Mouse (Mus musculus) T-helper 1 cell (primary cell): ENCODE data around the gene Krt23.

Experiments
- in situ Hi-C: fragments of 300-600 bp; cut with MboI, MseI; formaldehyde crosslinking; loops from one replicate; pipeline ENCODE4 v1.15.1; 2025; ENCODE audit warnings: high pct_unique_total_duplicates

Krt23 gene

GRCm38 (mm10) chr11:99492733-99493573 is at the start of gene Krt23:
Gene Krt23 (minus strand): TSS chr11:99493137.
- in situ Hi-C loops: no loop called here

GRCm38 (mm10) chr11:99539721-99540120 is 46.8 kb upstream of the Krt23 start:
- in situ Hi-C loops: no loop called here

- in situ Hi-C loops: no loop called here
Observed at GRCm38 (mm10) chr11:99521288-99521860, 28.4 kb upstream of the Krt23 start, which contains the start of gene Krt39. Gene Krt39 (minus strand): TSS chr11:99521338.

GRCm38 (mm10) chr11:99514098-99514497 is 21.2 kb upstream of the Krt23 start:
- in situ Hi-C loops: no loop called here

- in situ Hi-C loops: no loop called here
Observed at GRCm38 (mm10) chr11:99500095-99500805, 7.3 kb upstream of the Krt23 start.

- in situ Hi-C loops: no loop called here
Observed at GRCm38 (mm10) chr11:99496460-99496859, 3.5 kb upstream of the Krt23 start.

GRCm38 (mm10) chr11:99494741-99495140 is 1.8 kb upstream of the Krt23 start:
- in situ Hi-C loops: no loop called here

GRCm38 (mm10) chr11:99493574-99493850 is 575 bp upstream of the Krt23 start:
- in situ Hi-C loops: no loop called here

GRCm38 (mm10) chr11:99491040-99491439 is 1.9 kb downstream of the Krt23 start:
- in situ Hi-C loops: no loop called here

- in situ Hi-C loops: no loop called here
Observed at GRCm38 (mm10) chr11:99490624-99491023, 2.3 kb downstream of the Krt23 start.

- in situ Hi-C loops: no loop called here
Observed at GRCm38 (mm10) chr11:99489233-99489632, 3.7 kb downstream of the Krt23 start.

- in situ Hi-C loops: no loop called here
Observed at GRCm38 (mm10) chr11:99474981-99475380, 18.0 kb downstream of the Krt23 start.

- in situ Hi-C loops: no loop called here
Observed at GRCm38 (mm10) chr11:99473433-99473832, 19.5 kb downstream of the Krt23 start.

GRCm38 (mm10) chr11:99472405-99472804 is 20.5 kb downstream of the Krt23 start:
- in situ Hi-C loops: no loop called here

- in situ Hi-C loops: no loop called here
Observed at GRCm38 (mm10) chr11:99471946-99472345, 21.0 kb downstream of the Krt23 start.

- in situ Hi-C loops: loop anchor here (5.0 kb wide), 1 partner anchor 818 kb away; no protein-coding TSS in a partner anchor
Observed at GRCm38 (mm10) chr11:99469228-99469627, 23.7 kb downstream of the Krt23 start.

GRCm38 (mm10) chr11:99468566-99468965 is 24.4 kb downstream of the Krt23 start:
- in situ Hi-C loops: loop anchor here (5.0 kb wide), 1 partner anchor 819 kb away; no protein-coding TSS in a partner anchor

- in situ Hi-C loops: loop anchor here (5.0 kb wide), 1 partner anchor 821 kb away; no protein-coding TSS in a partner anchor
Observed at GRCm38 (mm10) chr11:99466316-99466715, 26.6 kb downstream of the Krt23 start.

- in situ Hi-C loops: loop anchor here (5.0 kb wide), 3 partner anchors 83 to 822 kb away; no protein-coding TSS in a partner anchor
Observed at GRCm38 (mm10) chr11:99464836-99465235, 28.1 kb downstream of the Krt23 start.

- in situ Hi-C loops: loop anchor here (5.0 kb wide), 2 partner anchors 81 to 539 kb away; no protein-coding TSS in a partner anchor
Observed at GRCm38 (mm10) chr11:99463155-99463554, 29.8 kb downstream of the Krt23 start.

GRCm38 (mm10) chr11:99461736-99462135 is 31.2 kb downstream of the Krt23 start:
- in situ Hi-C loops: loop anchor here (5.0 kb wide), 2 partner anchors 79 to 541 kb away; no protein-coding TSS in a partner anchor

GRCm38 (mm10) chr11:99458887-99459286 is 34.0 kb downstream of the Krt23 start:
- in situ Hi-C loops: no loop called here
